Mouse (Mus musculus) cerebral cortex, adult 2 months (tissue): ENCODE results near the gene Tm6sf2.

ENCODE experiments used
- WGBS: fragments of 180-500 bp; shearing (Covaris S2); methylation state at CpG from one replicate; pipeline ENCODE4 v1.1.7; 2018; 5-methylcytosine and 5-hydroxymethylcytosine counted together

Gene Tm6sf2

GRCm38 (mm10) chr8:70072441-70073069, at the start of gene Tm6sf2:
Gene Tm6sf2 (plus strand): TSS chr8:70072924.
- WGBS, result 23% methylated on average over 27 of the region's 27 CpGs

- whole genome bisulfite sequencing, result 45% methylated on average over 8 of the region's 8 CpGs
Measured at GRCm38 (mm10) chr8:70023596-70023995, 49.1 kb upstream of the Tm6sf2 start.

GRCm38 (mm10) chr8:70026151-70026550, 46.6 kb upstream of the Tm6sf2 start:
- WGBS, result 95% methylated on average over 2 of the region's 2 CpGs

GRCm38 (mm10) chr8:70030255-70030654, 42.5 kb upstream of the Tm6sf2 start:
- WGBS, result 97% methylated on average over 1 of the region's 1 CpGs

DNA sequence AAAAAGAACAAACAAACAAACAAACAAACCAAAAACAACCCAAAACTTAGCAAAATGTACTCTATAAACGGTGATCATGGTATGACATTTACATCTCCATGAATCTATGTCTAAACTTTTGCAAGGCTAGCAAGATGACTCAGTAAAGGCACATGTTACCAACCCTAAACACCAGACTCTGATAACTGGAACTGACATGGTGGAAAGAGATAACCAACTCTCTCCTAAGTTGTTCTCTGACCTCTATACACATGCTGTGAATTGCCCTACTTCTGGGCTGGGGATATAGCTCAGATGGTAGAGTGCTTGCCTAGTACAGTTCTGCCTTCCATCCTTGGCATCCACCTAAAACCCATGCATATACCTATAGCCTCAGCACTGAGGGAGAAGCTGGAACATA, 34.7 kb upstream of the Tm6sf2 start:
- 72% methylated on average over 1 of the region's 1 CpGs for WGBS

DNA sequence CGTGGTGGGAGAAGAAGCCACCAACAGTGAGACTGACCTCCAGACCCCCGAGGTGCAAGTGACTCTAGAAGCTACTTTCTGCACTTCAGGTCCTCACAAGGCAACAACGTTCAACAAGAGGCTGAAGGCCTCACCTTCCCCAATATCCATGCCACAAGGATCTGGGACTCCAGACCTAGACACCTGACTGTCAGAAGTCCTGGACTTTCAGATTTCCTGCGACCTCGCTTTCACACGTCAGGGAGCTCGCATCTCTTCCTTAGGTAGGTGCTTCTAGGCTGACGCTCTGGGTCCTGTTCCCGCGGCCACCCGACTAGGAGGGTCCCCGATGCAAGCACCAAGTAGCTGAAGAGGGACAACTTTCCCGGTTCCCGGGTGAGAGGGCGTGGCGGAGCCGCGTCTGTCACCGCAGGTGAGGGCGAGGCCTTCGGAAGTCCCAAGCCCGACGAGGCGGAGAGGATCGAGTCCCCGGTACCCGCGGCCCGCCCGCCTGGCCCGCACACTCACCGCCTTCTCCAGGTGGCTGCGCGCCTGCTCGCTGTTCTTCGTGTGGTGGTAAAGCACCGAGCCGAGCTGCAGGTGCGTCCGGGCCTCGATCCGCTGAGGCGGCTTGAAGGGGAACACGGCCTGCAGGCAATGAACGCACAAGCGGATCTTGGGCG, 30.7 kb upstream of the Tm6sf2 start:
- under 1% methylated on average over 47 of the region's 47 CpGs for WGBS

- under 1% methylated on average over 65 of the region's 65 CpGs for WGBS
Measured at GRCm38 (mm10) chr8:70042583-70043455, 29.9 kb upstream of the Tm6sf2 start, which contains the start of the genes Mau2 and Sugp1. Gene Mau2 (minus strand): TSS chr8:70042734. Gene Sugp1 (plus strand): TSS chr8:70042813.

GRCm38 (mm10) chr8:70043996-70044395, 28.7 kb upstream of the Tm6sf2 start:
- 83% methylated on average over 5 of the region's 5 CpGs for WGBS

GRCm38 (mm10) chr8:70050434-70050833, 22.3 kb upstream of the Tm6sf2 start:
- WGBS, result 91% methylated on average over 5 of the region's 5 CpGs

- 76% methylated on average over 1 of the region's 1 CpGs for WGBS
Measured at GRCm38 (mm10) chr8:70057721-70058120, 15.0 kb upstream of the Tm6sf2 start.

DNA sequence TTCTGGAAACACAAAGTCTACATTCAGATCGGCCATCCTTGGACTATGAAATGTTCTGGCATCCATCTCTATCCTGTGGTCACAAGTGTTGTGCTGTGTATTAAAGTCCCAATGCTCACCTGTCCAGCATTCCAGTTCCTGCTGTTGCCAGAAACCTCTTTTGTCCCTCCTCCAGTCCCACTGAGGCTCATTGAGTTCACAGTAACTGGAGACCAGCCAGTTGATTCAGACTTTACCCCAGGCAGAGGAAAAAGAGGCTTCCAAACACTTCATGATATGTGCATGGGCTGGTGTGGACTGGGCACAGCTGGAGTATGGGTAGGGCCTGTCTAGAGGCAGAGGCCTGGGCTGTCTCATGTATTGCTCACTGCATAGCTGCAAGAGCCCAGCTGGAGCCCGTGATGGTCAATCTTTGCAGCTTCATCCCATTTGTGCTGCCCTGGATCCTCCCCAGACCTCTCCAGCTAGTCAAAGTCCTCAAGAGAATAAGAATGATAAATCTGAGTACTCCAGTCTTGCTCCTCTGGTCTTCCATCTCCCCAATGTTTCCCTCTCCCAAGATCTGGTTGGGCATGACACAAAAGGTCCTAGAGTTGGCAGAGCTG, 786 bp upstream of the Tm6sf2 start:
- 74% methylated on average over 2 of the region's 2 CpGs for WGBS

GRCm38 (mm10) chr8:70073120-70073519, 396 bp downstream of the Tm6sf2 start:
- 74% methylated on average over 8 of the region's 8 CpGs for WGBS

DNA sequence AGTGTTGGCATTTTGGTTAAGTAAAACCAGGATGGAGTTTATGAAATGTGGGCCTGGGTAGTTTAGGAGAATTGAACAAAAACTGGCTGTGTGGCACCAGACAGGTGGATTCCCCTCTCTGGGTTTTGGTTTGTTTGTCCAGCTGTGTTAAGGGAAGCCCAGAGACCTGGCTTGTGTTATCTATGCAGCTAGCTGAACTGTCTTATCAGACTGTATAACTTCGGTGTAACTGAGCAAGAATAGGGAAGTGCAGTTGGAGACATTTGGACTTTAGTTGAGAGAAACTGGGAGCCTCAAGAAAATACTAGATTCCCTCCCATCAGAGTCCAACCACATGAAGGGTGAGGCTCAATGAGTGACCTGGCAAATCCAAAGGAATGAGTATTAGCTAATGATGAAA, 958 bp downstream of the Tm6sf2 start:
- WGBS, result 83% methylated on average over 1 of the region's 1 CpGs

- WGBS, result 77% methylated on average over 2 of the region's 2 CpGs
Measured at GRCm38 (mm10) chr8:70081976-70082375, 9.3 kb downstream of the Tm6sf2 start.

DNA sequence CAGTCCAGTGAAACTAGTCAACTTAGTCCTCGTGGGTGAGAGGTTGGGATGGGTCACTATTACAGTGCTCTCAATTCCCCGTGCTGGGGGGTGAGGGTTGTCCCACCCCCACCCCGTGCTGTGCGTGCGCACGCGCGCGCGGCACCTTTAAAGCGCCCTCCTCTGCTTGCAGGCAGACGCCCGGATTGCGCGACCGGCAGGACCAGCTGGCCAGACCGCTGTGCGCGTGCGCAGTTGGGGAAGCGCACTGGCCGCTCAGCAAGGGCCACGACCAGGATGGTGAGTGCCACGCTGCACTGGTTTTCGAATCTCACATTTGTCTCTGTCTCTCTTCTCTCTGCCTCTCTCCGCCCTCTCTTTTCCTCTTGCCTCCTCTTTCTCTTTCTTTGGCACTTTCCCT, 10.6 kb downstream of the Tm6sf2 start, which contains the start of gene Hapln4:
Gene Hapln4, plus strand, starts transcription at position 173 of the 400 bp plus-strand sequence.
- under 1% methylated on average over 26 of the region's 26 CpGs for WGBS

- WGBS, result 4% methylated on average over 71 of the region's 71 CpGs
Measured at GRCm38 (mm10) chr8:70084191-70085065, 11.7 kb downstream of the Tm6sf2 start.

GRCm38 (mm10) chr8:70086151-70086550, 13.4 kb downstream of the Tm6sf2 start:
- WGBS, result 61% methylated on average over 1 of the region's 1 CpGs

DNA sequence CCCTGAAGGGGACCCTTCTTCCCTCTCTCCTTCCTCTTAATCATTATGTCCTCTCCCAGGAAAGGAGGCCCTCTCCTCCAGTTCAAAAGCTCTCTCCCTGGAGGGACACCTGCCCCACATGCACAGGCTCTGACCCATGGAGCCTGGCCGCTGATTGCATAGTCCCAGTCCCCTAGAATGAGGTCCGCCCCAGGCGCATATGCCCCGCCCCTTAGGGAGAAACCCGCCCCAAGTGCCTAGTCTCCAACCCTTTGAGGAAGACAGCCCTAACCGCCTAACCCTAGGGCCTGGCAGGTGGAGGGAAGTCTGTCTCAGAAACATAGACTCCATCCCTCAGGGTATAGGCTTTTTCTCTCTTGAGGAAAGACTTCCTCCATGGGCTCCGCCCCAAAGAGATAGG, 14.5 kb downstream of the Tm6sf2 start:
- WGBS, result 25% methylated on average over 7 of the region's 7 CpGs

GRCm38 (mm10) chr8:70087836-70088650, 15.3 kb downstream of the Tm6sf2 start:
- 8% methylated on average over 56 of the region's 56 CpGs for WGBS
